Mouse (Mus musculus) hindbrain, embryonic 16.5 days (tissue): ENCODE measurements at regions not wholly inside any gene's neighbourhood (a gene's known extent, or its start where the extent isn't known, plus 50 kb on each side); places are given as distances from the start of the nearest gene placed in this dataset.
A peak's percentile ranks its signal among the peaks of the same experiment; 100 is the strongest.

ENCODE experiments used
- ATAC-seq: fragments of 200-750 bp; cut with Nextera tagmentation; 2 replicates; pipeline ENCODE4 v1.8.0; 2017; ENCODE audit warnings: moderate TSS enrichment, moderate library complexity
- H3K27ac ChIP-seq: fragments of 300-500 bp; sonication (generic); 2 replicates; pipeline ENCODE4 v1.5.1; 2014; ENCODE audit warnings: low read depth, mild to moderate bottlenecking, control low read depth, low read length, moderate library complexity
- H3K27me3 ChIP-seq: fragments of 300-500 bp; sonication (generic); replicated peaks from 2 replicates; pipeline ENCODE4 v1.6.1; 2014; ENCODE audit warnings: low read length; ENCODE audit not compliant: control insufficient read depth, insufficient read depth
- H3K36me3 ChIP-seq: fragments of 300-500 bp; sonication (generic); 2 replicates; pipeline ENCODE4 v1.6.1; 2014; ENCODE audit warnings: mild to moderate bottlenecking, low read length, moderate library complexity, mixed read lengths; ENCODE audit not compliant: control insufficient read depth, insufficient read depth
- H3K4me1 ChIP-seq: fragments of 300-500 bp; sonication (generic); 2 replicates; pipeline ENCODE4 v1.6.1; 2014; ENCODE audit warnings: low read depth, low read length; ENCODE audit not compliant: control insufficient read depth, insufficient read depth
- H3K4me2 ChIP-seq: fragments of 300-500 bp; sonication (generic); 2 replicates; pipeline ENCODE4 v1.6.1; 2014; ENCODE audit warnings: mild to moderate bottlenecking, low read length, control low read depth, moderate library complexity
- H3K4me3 ChIP-seq: fragments of 300-500 bp; sonication (generic); 2 replicates; pipeline ENCODE4 v1.5.1; 2014; ENCODE audit warnings: mild to moderate bottlenecking, low read length, control low read depth, moderate library complexity
- H3K9ac ChIP-seq: fragments of 300-500 bp; sonication (generic); 2 replicates; pipeline ENCODE4 v1.6.1; 2014; ENCODE audit warnings: low read depth, mild to moderate bottlenecking, control low read depth, low read length, moderate library complexity
- H3K9me3 ChIP-seq: fragments of 300-500 bp; sonication (generic); 2 replicates; pipeline ENCODE4 v1.6.1; 2014; ENCODE audit warnings: mild to moderate bottlenecking, low read length, moderate library complexity; ENCODE audit not compliant: control insufficient read depth
- WGBS: fragments of 180-500 bp; shearing (Covaris S2); extraction: QIAGEN DNeasy Blood & Tissue Kit; methylation state at CpG from one replicate; pipeline ENCODE4 v1.1.7; 2014; 5-methylcytosine and 5-hydroxymethylcytosine counted together

DNA sequence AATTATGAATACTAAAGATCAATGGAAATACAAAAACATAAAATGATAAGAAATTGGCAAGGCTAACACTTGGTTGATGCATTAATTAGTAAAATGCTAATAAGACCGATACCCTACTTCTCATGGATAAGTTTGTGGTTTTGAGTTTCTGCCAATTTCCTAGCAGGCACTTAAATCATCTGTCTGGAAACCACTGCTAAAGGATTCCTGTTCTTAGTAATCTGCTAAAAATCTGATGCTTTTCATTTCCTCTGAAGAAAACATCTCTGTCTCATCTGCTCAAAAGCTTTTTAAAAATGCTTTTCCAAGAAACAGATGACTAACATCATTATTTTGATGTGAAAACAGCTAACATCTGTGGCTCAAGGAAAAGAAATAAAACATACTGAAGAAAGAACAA is 321.4 kb upstream of the Pcdh7 start:
- no peak for ATAC-seq
- WGBS: 72% methylated on average over 1 of the region's 1 CpGs
- no peaks in the 10 kb centered on the region for H3K36me3 ChIP-seq

DNA sequence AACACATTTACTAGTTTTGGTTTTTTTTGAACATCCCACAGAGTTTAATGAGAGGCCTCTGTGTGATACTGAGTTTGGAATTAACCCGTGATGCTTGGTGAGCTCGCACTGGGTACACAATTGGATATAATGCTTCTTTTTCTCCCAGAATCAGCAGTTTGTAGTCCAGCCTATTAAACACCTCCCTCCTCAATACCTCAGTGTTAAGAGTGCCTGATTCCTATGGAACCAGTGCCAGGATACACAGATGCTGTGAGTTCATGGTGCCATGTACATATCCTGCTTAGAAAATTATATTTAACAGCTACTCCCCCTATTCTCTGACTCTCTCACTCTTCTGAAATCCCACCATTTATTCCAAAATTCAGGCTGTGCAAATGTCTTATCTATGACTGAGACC is 299.6 kb upstream of the Pcdh7 start:
- WGBS: 59% methylated on average over 2 of the region's 2 CpGs
- peak; percentile 58; the same call in 1 of the 2 replicates for ATAC-seq
- Histone ChIP-seq H3K27ac (no peak overlapping the region), H3K27me3 (no peaks in the 10 kb centered on the region), H3K36me3 (no peaks in the 10 kb centered on the region), H3K4me3 (no peak overlapping the region), H3K9me3 (no peaks in the 10 kb centered on the region), H3K4me1 (no peaks in the 10 kb centered on the region), H3K4me2 (no peak overlapping the region), H3K9ac (no peak overlapping the region)

More for the DNA sequence above, 321.4 kb upstream of the Pcdh7 start:
- no peaks in the 10 kb centered on the region for H3K4me1 ChIP-seq
- H3K4me3 ChIP-seq: no peak overlapping the region
- no peaks in the 10 kb centered on the region for H3K27me3 ChIP-seq
- H3K27ac ChIP-seq: no peak overlapping the region
- no peak overlapping the region for H3K4me2 ChIP-seq
- no peak overlapping the region for H3K9ac ChIP-seq
- no peaks in the 10 kb centered on the region for H3K9me3 ChIP-seq

DNA sequence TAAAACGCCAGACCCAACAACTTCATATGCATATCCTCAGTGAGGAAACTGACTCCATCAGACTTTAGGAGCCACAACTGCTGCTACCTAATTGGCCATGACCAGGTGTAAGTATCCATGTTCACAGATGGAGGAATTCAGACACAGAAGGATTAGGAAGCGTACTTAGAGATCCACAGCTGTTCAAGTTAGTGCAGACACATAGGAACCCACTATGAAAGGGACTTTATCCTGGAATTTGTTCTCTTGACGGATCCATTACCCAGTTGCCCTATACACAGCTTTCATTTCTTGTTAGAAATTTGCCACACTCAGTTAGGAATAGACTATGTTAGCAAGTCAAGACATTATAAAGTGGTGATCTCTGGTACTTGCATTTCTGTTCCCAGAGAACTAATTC is 266.7 kb upstream of the Pcdh7 start:
- H3K4me2 ChIP-seq: no peak overlapping the region
- no peaks in the 10 kb centered on the region for H3K27me3 ChIP-seq
- ATAC-seq: no peak
- no peak overlapping the region for H3K4me3 ChIP-seq
- no peaks in the 10 kb centered on the region for H3K4me1 ChIP-seq
- H3K36me3 ChIP-seq: no peaks in the 10 kb centered on the region
- H3K9ac ChIP-seq: no peak overlapping the region
- 87% methylated on average over 3 of the region's 3 CpGs for WGBS
- H3K27ac ChIP-seq: no peak overlapping the region
- H3K9me3 ChIP-seq: no peaks in the 10 kb centered on the region

GRCm38 (mm10) chr5:57451504-57451903 is 266.3 kb upstream of the Pcdh7 start:
- no peaks in the 10 kb centered on the region for H3K27me3 ChIP-seq
- H3K36me3 ChIP-seq: no peaks in the 10 kb centered on the region
- no peak overlapping the region for H3K4me3 ChIP-seq
- no peak for ATAC-seq
- H3K9ac ChIP-seq: no peak overlapping the region
- 84% methylated on average over 2 of the region's 2 CpGs for WGBS
- no peaks in the 10 kb centered on the region for H3K4me1 ChIP-seq
- H3K9me3 ChIP-seq: no peaks in the 10 kb centered on the region
- no peak overlapping the region for H3K4me2 ChIP-seq
- H3K27ac ChIP-seq: no peak overlapping the region

DNA sequence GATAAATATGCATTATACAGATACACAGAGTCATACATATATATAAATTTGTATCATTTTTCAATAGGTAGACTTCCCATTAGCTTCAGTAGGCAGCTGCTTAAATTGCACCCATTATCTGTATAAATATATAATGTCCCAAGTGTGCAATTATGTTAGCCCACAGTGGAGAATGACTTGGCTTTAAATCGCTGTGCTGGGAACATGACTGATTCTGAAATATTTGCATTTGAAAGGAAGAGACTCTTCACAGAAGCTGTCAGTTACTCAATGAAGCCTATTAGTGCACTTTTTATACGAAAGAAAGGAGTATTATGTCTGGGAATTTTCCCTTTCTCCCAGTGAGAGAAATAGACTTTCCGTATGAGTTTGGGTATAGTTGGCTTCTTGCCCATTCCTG is 242.8 kb upstream of the Pcdh7 start:
- 8% methylated on average over 3 of the region's 3 CpGs for WGBS

DNA sequence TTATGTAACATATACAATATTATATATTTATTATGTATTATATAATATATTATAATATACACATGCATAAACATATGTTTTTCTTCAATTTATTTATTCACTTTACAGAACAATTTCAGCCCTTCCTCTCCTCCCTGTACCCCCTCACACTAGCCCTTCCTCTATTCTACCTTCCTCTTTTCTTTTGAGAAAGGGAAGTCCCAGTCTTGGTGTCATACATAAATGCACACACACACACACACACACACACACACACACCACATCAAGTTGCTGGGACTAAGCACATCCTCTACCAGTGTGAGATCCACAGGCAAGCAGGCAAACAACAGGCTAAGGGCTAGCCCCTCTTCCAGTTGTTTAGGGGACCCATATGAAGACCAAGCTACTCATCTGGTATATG is 239.9 kb upstream of the Pcdh7 start:
- Histone ChIP-seq H3K9ac (no peak overlapping the region), H3K4me2 (no peak overlapping the region), H3K27ac (no peak overlapping the region), H3K9me3 (no peaks in the 10 kb centered on the region), H3K36me3 (no peaks in the 10 kb centered on the region), H3K4me3 (no peak overlapping the region), H3K27me3 (no peaks in the 10 kb centered on the region), H3K4me1 (no peaks in the 10 kb centered on the region)
- no peak for ATAC-seq

More for the DNA sequence above, 242.8 kb upstream of the Pcdh7 start:
- H3K27ac ChIP-seq: no peak overlapping the region
- no peaks in the 10 kb centered on the region for H3K9me3 ChIP-seq
- ATAC-seq: no peak
- H3K27me3 ChIP-seq: no peaks in the 10 kb centered on the region
- no peak overlapping the region for H3K9ac ChIP-seq
- no peaks in the 10 kb centered on the region for H3K36me3 ChIP-seq
- H3K4me2 ChIP-seq: no peak overlapping the region
- no peaks in the 10 kb centered on the region for H3K4me1 ChIP-seq
- no peak overlapping the region for H3K4me3 ChIP-seq
